Mouse (Mus musculus): ENCODE results near the gene Gap43. TPM values are rescaled to one million over a fixed set of nuclear protein-coding genes. Genes with fewer than 3 reads are reported as not detected.

The Gap43 gene
- polyA plus RNA-seq (2014; fragmentation: Illumina TruSeq; extraction: RNeasy Lipid Tissue Mini Kit (QIAGEN cat#74804); ENCODE audit: low read depth, low replicate concordance), result 0.63 TPM

GRCm38 (mm10) chr16:42340021-42340768 is at the start of gene Gap43:
Gene Gap43 (minus strand): TSS chr16:42340651.

